ENCODE assay signal across 7 mouse cellular contexts in the genomic region with DNA sequence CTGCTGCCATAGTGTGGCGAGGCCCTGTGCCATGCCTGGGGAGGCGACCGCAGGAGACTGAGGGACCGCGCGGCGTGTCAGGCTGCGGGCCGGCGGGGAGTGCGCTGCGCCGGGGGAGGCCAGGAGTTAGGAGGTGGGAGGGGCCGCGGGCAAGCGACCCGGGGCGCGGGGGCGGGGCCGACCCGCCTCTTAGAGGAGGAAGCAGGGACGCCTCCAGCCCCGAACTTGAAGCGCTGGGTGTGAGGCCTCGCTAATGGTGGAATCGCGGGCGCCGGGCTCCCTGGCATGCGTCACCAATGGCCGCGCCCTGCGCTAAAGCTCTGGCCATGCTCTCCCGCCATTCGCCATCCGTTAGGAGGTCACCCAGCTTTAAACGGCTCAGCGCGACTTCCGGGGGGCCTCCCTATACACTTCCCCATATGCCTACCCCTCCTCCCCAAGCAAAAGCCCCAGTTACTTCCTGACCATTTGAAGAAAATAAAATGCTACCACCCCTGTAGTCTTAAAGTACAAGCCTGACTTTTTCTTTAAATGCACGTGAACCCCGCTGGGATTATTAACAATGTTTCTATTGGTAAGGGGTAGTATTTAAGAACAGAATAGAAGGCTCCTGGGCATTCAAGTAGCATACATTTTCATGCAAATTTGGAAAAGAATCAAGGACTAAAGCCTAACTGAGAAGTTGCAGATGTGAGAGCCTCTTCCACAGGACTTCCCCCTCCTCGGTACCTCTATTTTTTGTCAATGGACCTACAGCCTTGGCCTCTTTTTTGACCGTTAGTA. TPM values are rescaled to one million over a fixed set of nuclear protein-coding genes. Genes with fewer than 3 reads are reported as not detected.
A peak's percentile ranks its signal among the peaks of the same experiment; 100 is the strongest.
DNase-seq lines count a peak whose midpoint lies in the region; ATAC-seq and TF ChIP-seq lines count a peak whose summit lies in the region.

A gene (minus strand): TSS at position 344 of the 783 bp plus-strand sequence.

- peak within 1 kb of the TSS; percentile 67 for H3K9ac ChIP-seq in hindbrain, postnatal 0 days (replicated peaks; ENCODE audit: low read length)

- intact Hi-C loops in gastrocnemius, adult 2 months (cut with DNase I), result no loop called here
- intact Hi-C loops in left cerebral cortex, postnatal 25 days (cut with DNase I), result loop anchor here (2.0 kb wide), 1 partner anchor 107 kb away; a partner anchor contains a TSS

- ATAC-seq in hindbrain, postnatal 0 days, result peak; percentile 86

- peak within 1 kb of the TSS; percentile 83 for H3K4me3 ChIP-seq in gastrocnemius, adult 2 months
- H3K4me3 ChIP-seq in hindbrain, postnatal 0 days (ENCODE audit: low read length), result peak within 1 kb of the TSS; percentile 56

- TF ChIP-seq CTCF in gastrocnemius, adult 2 months (IDR thresholded peaks at IDR 0.05), result no peak
- no peak for TF ChIP-seq CTCF in hindbrain, postnatal 0 days (IDR thresholded peaks at IDR 0.05; ENCODE audit: low read depth)

- peak within 1 kb of the TSS; percentile 73 for H3K27ac ChIP-seq in gastrocnemius, adult 2 months
- H3K27ac ChIP-seq in hindbrain, postnatal 0 days, result peak within 1 kb of the TSS; percentile 91

- H3K27me3 ChIP-seq in hindbrain, postnatal 0 days (ENCODE audit: insufficient read depth, low read length), result no peaks in the 10 kb centered on the region

- peak; percentile 51 for DNase-seq in adipocyte (ENCODE audit: low spot score)
- DNase-seq in cerebellum, postnatal 36 days, result peak; percentile 48 to 59
- DNase-seq in gastrocnemius, adult 2 months, result peak; percentile 81
- DNase-seq in hindbrain, postnatal 0 days (ENCODE audit: low spot score), result peak; percentile 77
- peak; percentile 40 to 48 for DNase-seq in left cerebral cortex, postnatal 25 days (ENCODE audit: low spot score in 2 of 2)
- peak; percentile 71 for DNase-seq in mesoderm, embryonic 11.5 days (ENCODE audit: low read depth, low spot score)
- peak; percentile 54 for DNase-seq in right cerebral cortex, postnatal 4 days

- peak within 1 kb of the TSS; percentile 59 for H3K4me2 ChIP-seq in hindbrain, postnatal 0 days (ENCODE audit: low read depth, low read length)

- 27% methylated on average over 43 of the region's 45 CpGs for WGBS in hindbrain, postnatal 0 days

- H3K36me3 ChIP-seq in hindbrain, postnatal 0 days (ENCODE audit: insufficient read depth, low read length), result no peaks in the 10 kb centered on the region

- H3K9me3 ChIP-seq in hindbrain, postnatal 0 days (ENCODE audit: low read length), result no peaks in the 10 kb centered on the region

- no peaks in the 10 kb centered on the region for H3K4me1 ChIP-seq in hindbrain, postnatal 0 days (ENCODE audit: insufficient read depth, low read length)

RNA-seq across cellular contexts. Expression of the gene that starts here (rescaled TPM):
- 10 to 100 TPM; 39.0 to 87.5 TPM for total RNA-seq in gastrocnemius, adult 2 months (2021)
- total RNA-seq in hindbrain, postnatal 0 days (2014; rRNA removed), result 94.5 and 109 TPM in 2 replicates
- polyA plus RNA-seq in hindbrain, postnatal 0 days (2015; fragmentation: Nextera tagmentation; extraction: Ambion mirVana), result 174 and 179 TPM in 2 replicates
- 10 to 100 TPM; 65.5 to 78.4 TPM for total RNA-seq in left cerebral cortex, postnatal 25 days (2021)

Comparison
In these comparisons a context has a peak if more than half of its experiments do, and no peak if none do; other contexts are left out.
1. Peak in every context shown above with its lines: DNase-seq, ATAC-seq, H3K4me3 ChIP-seq and H3K27ac ChIP-seq.